Mouse (Mus musculus) liver, postnatal 0 days (tissue): ENCODE data around the gene Rrp15.

Source experiments
- CTCF ChIP-seq: sonication (generic); IDR thresholded peaks from 2 replicates; pipeline ENCODE4 v1.5.1; 2016; ENCODE audit warnings: antibody characterized with exemption, low read depth
- EP300 ChIP-seq: IDR thresholded peaks from 2 replicates; pipeline ENCODE4 v1.6.1; 2016; ENCODE audit warnings: antibody characterized with exemption, low read depth, mild to moderate bottlenecking

DNA sequence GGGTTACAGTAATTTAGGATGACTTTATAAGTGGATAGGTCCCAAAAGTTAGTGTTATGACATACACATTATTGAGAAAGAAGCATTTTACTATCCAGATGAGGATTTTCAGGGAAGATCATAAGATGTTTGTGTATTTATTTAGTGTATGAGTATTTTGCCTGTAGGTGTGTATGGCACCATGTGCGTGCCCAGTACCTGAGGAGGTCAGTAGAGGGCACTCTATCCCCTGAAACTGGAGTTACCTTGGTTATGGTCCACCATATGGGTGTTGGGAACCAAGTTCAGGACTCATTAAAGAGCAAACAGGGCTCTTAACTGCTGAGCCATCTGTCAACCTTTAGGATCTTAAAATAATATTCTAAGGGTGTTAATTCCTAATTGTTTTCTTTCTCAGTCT is 19.2 kb upstream of the Rrp15 start:
- TF ChIP-seq CTCF, result no peak
- no peak for TF ChIP-seq EP300
